Mouse (Mus musculus) macrophage (primary cell): ENCODE results near the gene Scp2. TPM values are rescaled to one million over a fixed set of nuclear protein-coding genes. Genes with fewer than 3 reads are reported as not detected.

Experiments
- H3K27ac ChIP-seq: fragments of 350-480 bp; formaldehyde crosslinking; 2 replicates; pipeline ENCODE4 v1.9.0; 2021
- H3K36me3 ChIP-seq: fragments of 350-480 bp; formaldehyde crosslinking; 2 replicates; pipeline ENCODE4 v1.9.0; 2021; ENCODE audit errors: inconsistent target
- H3K4me3 ChIP-seq: fragments of 350-480 bp; formaldehyde crosslinking; 2 replicates; pipeline ENCODE4 v1.9.0; 2021; ENCODE audit errors: inconsistent target
- H3K79me2 ChIP-seq: fragments of 350-480 bp; formaldehyde crosslinking; 2 replicates; pipeline ENCODE4 v1.9.0; 2021; ENCODE audit errors: inconsistent target
- WGBS: methylation state at CpG from one replicate; pipeline ENCODE4 v1.1.7; 2026; ENCODE audit warnings: inconsistent platforms; ENCODE audit not compliant: missing documents; 5-methylcytosine and 5-hydroxymethylcytosine counted together
- polyA plus RNA-seq: library from polyadenylated mRNA; stranded (reverse); fragments of 250-400 nt; gene quantifications from 3 replicates; pipeline ENCODE4 v1.2.4, GENCODE M21; 2018; ENCODE audit warnings: inconsistent platforms

Scp2 gene
- polyA plus RNA-seq, 1 experiment from 2014 or later = 200 TPM

GRCm38 (mm10) chr4:108127516-108127915 lies 17.3 kb downstream of the Scp2 start:
- WGBS = 97% methylated on average over 5 of the region's 5 CpGs
- no peaks in the 10 kb centered on the region for H3K36me3 ChIP-seq
- no peak overlapping the region for H3K4me3 ChIP-seq
- H3K79me2 ChIP-seq = no peaks in the 10 kb centered on the region
- H3K27ac ChIP-seq = no peak overlapping the region

GRCm38 (mm10) chr4:108126260-108126659 lies 18.5 kb downstream of the Scp2 start:
- H3K36me3 ChIP-seq = no peaks in the 10 kb centered on the region
- H3K79me2 ChIP-seq = no peaks in the 10 kb centered on the region
- no peak overlapping the region for H3K27ac ChIP-seq
- no peak overlapping the region for H3K4me3 ChIP-seq
- WGBS = 77% methylated on average over 4 of the region's 4 CpGs

DNA sequence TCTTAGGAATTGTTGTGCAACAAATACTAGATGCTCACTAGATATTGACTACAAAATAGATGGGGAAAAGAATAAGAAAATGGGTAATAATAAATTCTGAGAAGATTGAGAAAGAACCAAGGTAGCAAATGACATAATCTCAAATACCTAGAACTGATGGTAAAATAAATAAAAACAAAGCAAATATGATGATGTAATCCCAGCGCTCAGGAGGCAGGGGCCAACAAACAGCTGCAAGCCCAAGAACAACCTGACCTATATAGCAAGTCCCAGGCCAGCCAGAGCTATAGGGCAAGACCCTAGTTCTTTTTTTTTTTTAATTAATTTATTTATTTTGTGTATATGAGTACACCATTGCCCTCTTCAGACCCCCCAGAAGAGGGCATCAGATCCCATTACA lies 20.7 kb downstream of the Scp2 start:
- 93% methylated on average over 1 of the region's 1 CpGs for WGBS
- no peak overlapping the region for H3K27ac ChIP-seq
- no peaks in the 10 kb centered on the region for H3K36me3 ChIP-seq
- no peak overlapping the region for H3K4me3 ChIP-seq
- no peaks in the 10 kb centered on the region for H3K79me2 ChIP-seq

GRCm38 (mm10) chr4:108117924-108118876 lies 26.6 kb downstream of the Scp2 start:
- H3K79me2 ChIP-seq = no peaks in the 10 kb centered on the region
- peak overlapping the region; percentile 68 for H3K4me3 ChIP-seq
- H3K36me3 ChIP-seq = no peaks in the 10 kb centered on the region
- 9% methylated on average over 39 of the region's 45 CpGs for WGBS
- H3K27ac ChIP-seq = peak overlapping the region; percentile 52

GRCm38 (mm10) chr4:108117488-108117887 lies 27.3 kb downstream of the Scp2 start:
- Histone ChIP-seq H3K27ac (no peak overlapping the region), H3K36me3 (no peaks in the 10 kb centered on the region), H3K79me2 (no peaks in the 10 kb centered on the region), H3K4me3 (peak overlapping the region; percentile 68)
- WGBS = 93% methylated on average over 8 of the region's 8 CpGs

- WGBS = 86% methylated on average over 2 of the region's 2 CpGs
- no peaks in the 10 kb centered on the region for H3K36me3 ChIP-seq
- no peaks in the 10 kb centered on the region for H3K79me2 ChIP-seq
- H3K4me3 ChIP-seq = no peak overlapping the region
- H3K27ac ChIP-seq = no peak overlapping the region
These were observed 28.3 kb downstream of the Scp2 start for GRCm38 (mm10) chr4:108116466-108116865.

GRCm38 (mm10) chr4:108110706-108111105 lies 34.1 kb downstream of the Scp2 start:
- Histone ChIP-seq H3K36me3 (no peaks in the 10 kb centered on the region), H3K27ac (no peak overlapping the region), H3K4me3 (no peak overlapping the region), H3K79me2 (no peaks in the 10 kb centered on the region)
- 100% methylated on average over 2 of the region's 2 CpGs for WGBS

DNA sequence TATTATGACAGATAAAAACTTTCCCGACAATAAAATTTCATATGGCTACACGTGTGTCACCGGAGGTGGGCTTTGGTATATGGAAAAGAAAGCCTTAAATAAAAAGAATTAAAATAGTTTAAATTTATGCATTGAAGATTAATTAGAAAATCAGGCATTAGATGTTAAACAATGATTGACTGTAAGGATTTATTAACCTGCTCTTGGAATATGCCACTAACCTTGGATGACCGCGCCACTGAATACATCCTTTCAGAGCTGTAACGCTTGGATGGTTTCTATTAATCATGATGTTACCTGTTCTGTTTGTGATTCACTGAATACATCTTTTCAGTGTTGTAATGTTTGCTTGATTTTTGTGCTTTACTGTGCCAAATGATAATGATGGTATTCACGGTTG lies 35.1 kb downstream of the Scp2 start:
- H3K4me3 ChIP-seq = no peak overlapping the region
- WGBS = 98% methylated on average over 7 of the region's 7 CpGs
- H3K79me2 ChIP-seq = no peaks in the 10 kb centered on the region
- no peaks in the 10 kb centered on the region for H3K36me3 ChIP-seq
- H3K27ac ChIP-seq = no peak overlapping the region

DNA sequence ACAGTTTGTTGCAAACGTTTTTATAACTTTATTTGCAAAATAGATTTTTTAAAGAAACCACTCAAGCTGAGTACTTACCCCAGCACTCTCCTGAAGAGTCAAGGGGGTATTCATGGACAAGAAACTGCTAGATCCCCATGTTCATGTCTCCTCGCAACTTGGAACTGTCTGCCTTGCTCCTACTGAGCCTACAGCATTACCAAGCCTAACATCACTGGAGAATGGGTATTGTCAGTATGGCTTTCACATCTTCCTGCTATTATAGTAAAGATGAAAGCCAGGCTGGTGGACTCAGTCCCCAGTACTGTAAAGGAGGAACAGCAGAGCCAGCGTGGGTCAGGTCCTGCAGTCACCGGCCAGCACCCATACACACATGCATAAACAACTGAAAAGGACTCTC lies 48.5 kb downstream of the Scp2 start, which contains the start of gene Podn:
Gene Podn (minus strand): TSS at position 101 of the 400 bp plus-strand sequence.
- WGBS = 86% methylated on average over 4 of the region's 4 CpGs
- Histone ChIP-seq H3K36me3 (no peaks in the 10 kb centered on the region), H3K27ac (no peak within 1 kb of the TSS), H3K79me2 (no peaks in the 10 kb centered on the region), H3K4me3 (no peak within 1 kb of the TSS)

- H3K36me3 ChIP-seq = no peaks in the 10 kb centered on the region
- WGBS = 95% methylated on average over 6 of the region's 6 CpGs
- no peak overlapping the region for H3K4me3 ChIP-seq
- H3K27ac ChIP-seq = no peak overlapping the region
- no peaks in the 10 kb centered on the region for H3K79me2 ChIP-seq
These were observed 51.9 kb downstream of the Scp2 start for GRCm38 (mm10) chr4:108092741-108093397.

- WGBS = 83% methylated on average over 2 of the region's 2 CpGs
- Histone ChIP-seq H3K79me2 (no peaks in the 10 kb centered on the region), H3K27ac (no peak overlapping the region), H3K36me3 (no peaks in the 10 kb centered on the region), H3K4me3 (no peak overlapping the region)
These were observed 60.8 kb downstream of the Scp2 start for GRCm38 (mm10) chr4:108083993-108084392.

- Histone ChIP-seq H3K79me2 (no peaks in the 10 kb centered on the region), H3K36me3 (no peaks in the 10 kb centered on the region), H3K4me3 (no peak overlapping the region), H3K27ac (no peak overlapping the region)
- 97% methylated on average over 6 of the region's 6 CpGs for WGBS
These were observed 61.6 kb downstream of the Scp2 start for GRCm38 (mm10) chr4:108083032-108083735.

GRCm38 (mm10) chr4:108082401-108082806 lies 62.4 kb downstream of the Scp2 start:
- Histone ChIP-seq H3K27ac (peak overlapping the region; percentile 29; the same call in 1 of the 2 replicates), H3K4me3 (no peak overlapping the region), H3K79me2 (no peaks in the 10 kb centered on the region), H3K36me3 (no peaks in the 10 kb centered on the region)
- WGBS = 79% methylated on average over 2 of the region's 2 CpGs

DNA sequence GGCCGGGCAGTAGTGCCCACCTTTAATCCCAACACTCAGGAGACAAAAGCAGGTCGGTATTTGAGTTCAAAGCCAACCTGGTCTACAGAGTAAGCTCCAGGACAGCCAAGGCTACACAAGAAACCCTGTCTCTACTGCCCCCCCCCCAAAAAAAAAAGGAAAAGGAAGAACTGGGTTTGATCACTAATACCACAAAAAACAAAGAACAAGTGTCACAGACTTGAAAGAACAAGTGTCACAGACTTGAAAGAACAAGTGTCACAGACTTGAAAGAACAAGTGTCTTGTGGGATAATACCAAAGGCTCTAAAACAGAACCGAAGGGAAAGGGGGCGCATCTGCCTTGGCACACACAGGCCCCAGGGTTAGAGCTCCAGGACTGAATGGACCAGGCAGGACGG lies 63.9 kb downstream of the Scp2 start:
- H3K36me3 ChIP-seq = no peaks in the 10 kb centered on the region
- no peak overlapping the region for H3K4me3 ChIP-seq
- no peak overlapping the region for H3K27ac ChIP-seq
- 91% methylated on average over 5 of the region's 5 CpGs for WGBS
- no peaks in the 10 kb centered on the region for H3K79me2 ChIP-seq
